ENCODE assay signal across 32 mouse cellular contexts in the genomic region with DNA sequence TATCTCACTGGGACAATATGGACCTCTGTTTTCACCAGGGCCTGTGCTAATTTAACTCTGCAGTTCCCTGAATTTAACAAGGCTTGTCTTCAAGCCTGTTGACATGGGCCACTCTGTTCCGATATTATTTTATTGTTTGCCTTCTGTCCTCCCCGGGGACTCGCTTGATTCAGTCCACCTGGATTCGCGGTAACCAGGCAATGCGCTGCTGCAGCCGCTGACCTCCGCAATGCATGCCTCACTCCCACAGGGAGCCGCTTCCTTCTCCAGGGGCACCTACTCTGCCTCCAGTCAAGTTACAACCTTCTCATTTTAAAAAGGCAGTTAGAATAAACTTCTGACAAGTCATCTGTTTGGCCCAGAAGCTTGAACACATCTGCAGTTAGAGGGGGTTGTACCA.
A peak's percentile ranks its signal among the peaks of the same experiment; 100 is the strongest.
DNase-seq lines count a peak whose midpoint lies in the region; ATAC-seq and TF ChIP-seq lines count a peak whose summit lies in the region.
"Had no signal": no experiment of that assay in that cellular context is flagged by ENCODE, and none has a peak within 500 bp of the region (broad histone marks: within the 10 kb centered on the region; RNA-seq: fewer than 3 reads in every experiment).

No protein-coding gene starts in this region.

- WGBS in kidney, postnatal 0 days, result 15% methylated on average over 9 of the region's 9 CpGs
- WGBS in limb, embryonic 11.5 days, result 19% methylated on average over 9 of the region's 9 CpGs
- WGBS in forebrain, embryonic 11.5 days, result 52% methylated on average over 9 of the region's 9 CpGs

- no peaks in the 10 kb centered on the region for H3K27me3 ChIP-seq in kidney, postnatal 0 days (ENCODE audit: insufficient read depth, low read length)
- H3K27me3 ChIP-seq in limb, embryonic 11.5 days (ENCODE audit: control insufficient read depth, insufficient read depth, low read length), result no peaks in the 10 kb centered on the region
- no peaks in the 10 kb centered on the region for H3K27me3 ChIP-seq in forebrain, embryonic 11.5 days (ENCODE audit: control insufficient read depth, insufficient read depth, low read length)
- H3K27me3 ChIP-seq: CH12.LX; heart, embryonic 12.5 days; liver, embryonic 15.5 days; midbrain, embryonic 12.5 days had no signal

- H3K4me1 ChIP-seq in kidney, postnatal 0 days (replicated peaks; ENCODE audit: insufficient read depth, low read length), result no peaks in the 10 kb centered on the region
- H3K4me1 ChIP-seq in limb, embryonic 11.5 days (ENCODE audit: control insufficient read depth, insufficient read depth, low read length), result peaks cover 15% of the 10 kb centered on the region
- H3K4me1 ChIP-seq in forebrain, embryonic 11.5 days (replicated peaks; ENCODE audit: control insufficient read depth, insufficient read depth, low read length), result no peaks in the 10 kb centered on the region
- H3K4me1 ChIP-seq: liver, embryonic 15.5 days had no signal

- no peak overlapping the region for H3K9ac ChIP-seq in kidney, postnatal 0 days (ENCODE audit: low read depth, low read length)
- no peak overlapping the region for H3K9ac ChIP-seq in limb, embryonic 11.5 days (ENCODE audit: low read length)
- H3K9ac ChIP-seq in forebrain, embryonic 11.5 days (ENCODE audit: low read length), result no peak overlapping the region
- H3K9ac ChIP-seq: heart, embryonic 12.5 days; hindbrain, embryonic 13.5 days; liver, embryonic 15.5 days; lung, embryonic 14.5 days; midbrain, embryonic 12.5 days; neural tube, embryonic 12.5 days had no signal

- no peak overlapping the region for H3K4me2 ChIP-seq in kidney, postnatal 0 days (ENCODE audit: low read length)
- no peak overlapping the region for H3K4me2 ChIP-seq in limb, embryonic 11.5 days (ENCODE audit: low read depth, severe bottlenecking)
- H3K4me2 ChIP-seq in forebrain, embryonic 11.5 days (ENCODE audit: low read depth, low read length, severe bottlenecking), result no peak overlapping the region
- H3K4me2 ChIP-seq: heart, embryonic 12.5 days; hindbrain, embryonic 13.5 days; liver, embryonic 15.5 days; lung, embryonic 14.5 days; neural tube, embryonic 12.5 days had no signal

- no peak overlapping the region for H3K27ac ChIP-seq in kidney, postnatal 0 days
- H3K27ac ChIP-seq in limb, embryonic 11.5 days (replicated peaks; ENCODE audit: low read depth, low read length), result no peak overlapping the region
- H3K27ac ChIP-seq in forebrain, embryonic 11.5 days (ENCODE audit: low read depth, low read length), result no peak overlapping the region
- H3K27ac ChIP-seq: liver, embryonic 15.5 days; neural tube, embryonic 12.5 days had no signal

- TF ChIP-seq CTCF in kidney, postnatal 0 days (IDR thresholded peaks at IDR 0.05; ENCODE audit: low read depth), result no peak

- no peak for ATAC-seq in kidney, postnatal 0 days (replicated peaks; ENCODE audit: low FRiP score, low read depth)
- 0 out of 2 replicates have a peak, but pooled peaks have one; percentile 51 for ATAC-seq in limb, embryonic 11.5 days (ENCODE audit: insufficient number of reproducible peaks, low FRiP score, low TSS enrichment, low read depth)
- ATAC-seq in forebrain, embryonic 11.5 days (replicated peaks; ENCODE audit: low FRiP score), result no peak
- ATAC-seq: activated CD4-positive, CD25-positive, alpha-beta regulatory T cell, adult 4 months; intestine, embryonic 16.5 days had no signal

- no peaks in the 10 kb centered on the region for H3K9me3 ChIP-seq in kidney, postnatal 0 days (replicated peaks; ENCODE audit: low read length)
- no peaks in the 10 kb centered on the region for H3K9me3 ChIP-seq in limb, embryonic 11.5 days (ENCODE audit: control insufficient read depth, low read length)
- H3K9me3 ChIP-seq in forebrain, embryonic 11.5 days (ENCODE audit: control insufficient read depth, low read length), result no peaks in the 10 kb centered on the region
- H3K9me3 ChIP-seq: hindbrain, embryonic 13.5 days; liver, embryonic 15.5 days; midbrain, embryonic 12.5 days had no signal

- peak; percentile 27 for DNase-seq in embryo, embryonic 10.5 days (ENCODE audit: low spot score)
- no peak for DNase-seq in embryo, embryonic 9.5 days (ENCODE audit: extremely low spot score)
- peak; percentile 35 for DNase-seq in kidney, postnatal 0 days (ENCODE audit: low spot score)
- DNase-seq in kidney, adult 18-20 months, result no peak
- DNase-seq in embryo, embryonic 11.5 days (ENCODE audit: low read depth, low spot score), result peak; percentile 4
- DNase-seq in limb, embryonic 11.5 days (ENCODE audit: low spot score), result peak; percentile 61
- DNase-seq in right cerebral cortex, adult 2 months (ENCODE audit: low spot score in 2 of 2), result no peak
- DNase-seq in forebrain, embryonic 11.5 days (ENCODE audit: low spot score), result no peak
- DNase-seq: adrenal gland, adult 2 months; adrenal gland, postnatal 36 days; cerebellum, adult 18-20 months; cerebellum, postnatal 14 days; gastrocnemius, postnatal 25 days; heart, adult 18-20 months; heart, postnatal 4 days; kidney, postnatal 25 days; liver; lung, embryonic 14.5 days; lung, postnatal 14 days; right cerebral cortex, adult 18-20 months; right cerebral cortex, postnatal 4 days; thymus, adult 2 months; thymus, postnatal 36 days had no signal

- no peak overlapping the region for H3K4me3 ChIP-seq in kidney, postnatal 0 days (replicated peaks; ENCODE audit: low read depth, low read length)
- H3K4me3 ChIP-seq in limb, embryonic 11.5 days (ENCODE audit: low read depth, low read length), result no peak overlapping the region
- H3K4me3 ChIP-seq in forebrain, embryonic 11.5 days (ENCODE audit: low read depth, low read length), result no peak overlapping the region
- H3K4me3 ChIP-seq: heart, embryonic 12.5 days; hindbrain, embryonic 13.5 days; liver, embryonic 15.5 days; midbrain, embryonic 12.5 days; myocyte; neural tube, embryonic 12.5 days had no signal

- H3K36me3 ChIP-seq in kidney, postnatal 0 days (ENCODE audit: insufficient read depth, low read length), result no peaks in the 10 kb centered on the region
- no peaks in the 10 kb centered on the region for H3K36me3 ChIP-seq in limb, embryonic 11.5 days (ENCODE audit: control insufficient read depth, insufficient read depth, low read length)
- no peaks in the 10 kb centered on the region for H3K36me3 ChIP-seq in forebrain, embryonic 11.5 days (ENCODE audit: control insufficient read depth, insufficient read depth, low read length)
- H3K36me3 ChIP-seq: heart, embryonic 12.5 days; hindbrain, embryonic 13.5 days; liver, embryonic 15.5 days; midbrain, embryonic 12.5 days; neural tube, embryonic 12.5 days had no signal

Comparison
In these comparisons a context has a peak if more than half of its experiments do, and no peak if none do; other contexts are left out.
1. DNase-seq: peak in embryo, embryonic 10.5 days (single experiment), kidney, postnatal 0 days (single experiment), embryo, embryonic 11.5 days (single experiment) and limb, embryonic 11.5 days (single experiment); none in embryo, embryonic 9.5 days (single experiment), kidney, adult 18-20 months (single experiment), right cerebral cortex, adult 2 months (0 of 2) and forebrain, embryonic 11.5 days (single experiment).